Mouse (Mus musculus): ENCODE data around the gene I0C0044D17Rik. TPM values are rescaled to one million over a fixed set of nuclear protein-coding genes. Genes with fewer than 3 reads are reported as not detected.

I0C0044D17Rik gene
- polyA plus RNA-seq, 1 experiment from 2014 or later = not detected

DNA sequence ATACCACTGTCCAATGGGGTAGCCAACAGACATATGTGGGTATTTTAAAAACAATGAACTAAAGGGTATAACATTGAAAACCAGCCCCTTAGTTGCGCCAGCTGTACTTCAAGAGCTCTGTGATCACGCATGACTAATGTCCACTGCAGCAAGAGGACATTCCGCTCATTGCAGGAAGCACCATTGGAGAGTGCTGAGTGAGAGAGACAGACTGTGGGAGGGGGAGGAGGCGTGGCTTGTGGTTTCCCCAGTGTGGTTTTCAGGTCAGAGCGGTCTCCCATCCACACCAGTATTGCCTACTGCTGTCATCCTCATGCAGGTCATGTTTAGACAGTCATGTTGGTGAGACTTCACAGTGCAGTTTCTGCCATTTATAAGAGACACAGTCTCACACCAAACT is 12.9 kb upstream of the I0C0044D17Rik start:
- WGBS = 30% methylated on average over 5 of the region's 5 CpGs
- 0 out of 2 replicates have a peak, but pooled peaks have one; percentile 61 for ATAC-seq (replicated peaks; ENCODE audit: low FRiP score, low read depth)
- no peak for TF ChIP-seq CTCF (IDR thresholded peaks at IDR 0.05; ENCODE audit: low read depth)

DNA sequence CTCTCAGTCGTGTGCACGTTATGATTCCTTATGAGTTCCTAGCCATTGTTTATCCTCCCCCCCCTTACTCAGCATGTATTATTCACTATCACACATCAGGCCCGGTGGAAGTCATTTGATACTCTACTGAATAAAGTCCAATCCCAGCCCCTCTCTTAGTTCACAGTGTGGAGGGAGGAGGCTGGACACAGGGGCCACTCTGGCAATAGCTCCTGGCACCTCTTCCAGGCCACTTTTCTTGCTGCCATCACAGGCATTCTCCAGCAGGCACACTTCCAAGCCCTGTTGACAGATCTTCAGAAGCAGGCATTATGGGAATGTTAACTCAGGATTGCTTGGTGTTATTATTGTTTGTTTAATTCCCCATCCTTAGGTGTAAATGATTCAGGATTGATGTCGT is 11.1 kb upstream of the I0C0044D17Rik start:
- ATAC-seq (replicated peaks; ENCODE audit: low FRiP score, low read depth) (no peak), DNase-seq (ENCODE audit: low spot score) (no peak)
- WGBS = 45% methylated on average over 4 of the region's 4 CpGs
- Histone ChIP-seq H3K4me3 (replicated peaks; ENCODE audit: low read depth, low read length) (no peak overlapping the region), H3K4me1 (replicated peaks; ENCODE audit: insufficient read depth, low read length) (peaks cover 5% of the 10 kb centered on the region; the same call in 1 of the 2 replicates), H3K27ac (no peak overlapping the region), H3K36me3 (ENCODE audit: insufficient read depth, low read length) (no peaks in the 10 kb centered on the region), H3K9ac (ENCODE audit: low read depth, low read length) (no peak overlapping the region), H3K4me2 (ENCODE audit: low read length) (no peak overlapping the region), H3K9me3 (replicated peaks; ENCODE audit: low read length) (no peaks in the 10 kb centered on the region), H3K27me3 (ENCODE audit: insufficient read depth, low read length) (no peaks in the 10 kb centered on the region)
- no peak for TF ChIP-seq CTCF (IDR thresholded peaks at IDR 0.05; ENCODE audit: low read depth)

More for the DNA sequence above, 12.9 kb upstream of the I0C0044D17Rik start:
- Histone ChIP-seq H3K27me3 (ENCODE audit: insufficient read depth, low read length) (no peaks in the 10 kb centered on the region), H3K4me1 (replicated peaks; ENCODE audit: insufficient read depth, low read length) (peaks cover 5% of the 10 kb centered on the region; the same call in 1 of the 2 replicates), H3K9ac (ENCODE audit: low read depth, low read length) (no peak overlapping the region), H3K36me3 (ENCODE audit: insufficient read depth, low read length) (no peaks in the 10 kb centered on the region), H3K4me3 (replicated peaks; ENCODE audit: low read depth, low read length) (no peak overlapping the region), H3K27ac (no peak overlapping the region), H3K4me2 (ENCODE audit: low read length) (no peak overlapping the region), H3K9me3 (replicated peaks; ENCODE audit: low read length) (no peaks in the 10 kb centered on the region)
- peak; percentile 52 for DNase-seq (ENCODE audit: low spot score)

- peak; percentile 43 for DNase-seq (ENCODE audit: low spot score)
- Histone ChIP-seq H3K27me3 (ENCODE audit: insufficient read depth, low read length) (no peaks in the 10 kb centered on the region), H3K36me3 (ENCODE audit: insufficient read depth, low read length) (no peaks in the 10 kb centered on the region), H3K9ac (ENCODE audit: low read depth, low read length) (no peak overlapping the region), H3K4me1 (replicated peaks; ENCODE audit: insufficient read depth, low read length) (peaks cover 4% of the 10 kb centered on the region; the same call in 1 of the 2 replicates), H3K9me3 (replicated peaks; ENCODE audit: low read length) (no peaks in the 10 kb centered on the region), H3K27ac (peak overlapping the region; percentile 1; the same call in 1 of the 2 replicates), H3K4me3 (replicated peaks; ENCODE audit: low read depth, low read length) (no peak overlapping the region), H3K4me2 (ENCODE audit: low read length) (no peak overlapping the region)
- no peak for ATAC-seq (replicated peaks; ENCODE audit: low FRiP score, low read depth)
- no peak for TF ChIP-seq CTCF (IDR thresholded peaks at IDR 0.05; ENCODE audit: low read depth)
- WGBS = 72% methylated on average over 1 of the region's 1 CpGs
Observed at GRCm38 (mm10) chr4:98831726-98832125, 8.1 kb upstream of the I0C0044D17Rik start.

DNA sequence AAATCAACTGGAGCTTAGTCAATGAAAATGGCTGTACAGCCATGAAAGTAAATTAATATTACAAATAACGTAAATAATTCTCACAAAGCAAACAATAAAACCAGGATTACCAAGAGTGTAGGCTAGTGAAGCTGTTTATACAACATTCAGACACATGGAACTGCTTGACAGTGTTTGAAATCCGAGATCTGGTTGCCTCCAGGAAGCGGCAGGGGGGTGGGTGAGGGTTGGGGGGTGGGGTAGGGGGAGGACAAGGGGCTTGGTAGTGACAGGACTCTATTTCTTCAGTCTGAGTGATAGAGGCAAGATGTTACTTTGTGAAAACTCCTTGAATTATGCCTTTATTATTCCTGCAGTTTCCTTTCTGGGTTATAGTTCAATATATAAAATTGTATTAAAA is 3.1 kb upstream of the I0C0044D17Rik start:
- no peaks in the 10 kb centered on the region for H3K36me3 ChIP-seq (ENCODE audit: insufficient read depth, low read length)
- H3K27me3 ChIP-seq (ENCODE audit: insufficient read depth, low read length) = no peaks in the 10 kb centered on the region
- no peak overlapping the region for H3K9ac ChIP-seq (ENCODE audit: low read depth, low read length)
- no peaks in the 10 kb centered on the region; the same call in 1 of the 2 replicates for H3K4me1 ChIP-seq (replicated peaks; ENCODE audit: insufficient read depth, low read length)
- 27% methylated on average over 3 of the region's 3 CpGs for WGBS
- DNase-seq (ENCODE audit: low spot score) (no peak), ATAC-seq (replicated peaks; ENCODE audit: low FRiP score, low read depth) (no peak)
- no peaks in the 10 kb centered on the region for H3K9me3 ChIP-seq (replicated peaks; ENCODE audit: low read length)
- no peak overlapping the region for H3K4me3 ChIP-seq (replicated peaks; ENCODE audit: low read depth, low read length)
- TF ChIP-seq CTCF (IDR thresholded peaks at IDR 0.05; ENCODE audit: low read depth) = no peak
- no peak overlapping the region for H3K27ac ChIP-seq
- H3K4me2 ChIP-seq (ENCODE audit: low read length) = no peak overlapping the region

DNA sequence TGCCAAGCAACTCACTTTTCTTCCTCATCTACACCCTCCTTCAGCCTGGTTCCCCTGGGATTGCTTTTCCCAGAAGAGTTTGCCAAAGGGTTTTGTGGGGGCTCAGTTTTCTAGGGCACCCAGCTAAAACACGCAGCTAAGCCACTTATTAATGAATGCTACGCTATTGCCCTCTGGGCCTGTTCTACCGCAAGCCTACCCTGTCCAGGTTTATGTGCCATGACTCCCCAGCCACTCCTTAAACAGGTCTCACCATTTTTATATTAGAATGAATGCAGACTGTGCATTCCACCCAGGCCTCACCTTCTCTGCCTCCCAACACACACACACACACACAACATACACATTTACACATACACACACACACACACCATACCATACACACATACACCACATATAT is 593 bp downstream of the I0C0044D17Rik start:
- no peak overlapping the region for H3K9ac ChIP-seq (ENCODE audit: low read depth, low read length)
- H3K4me3 ChIP-seq (replicated peaks; ENCODE audit: low read depth, low read length) = no peak overlapping the region
- H3K27ac ChIP-seq = no peak overlapping the region
- H3K36me3 ChIP-seq (ENCODE audit: insufficient read depth, low read length) = no peaks in the 10 kb centered on the region
- no peak for DNase-seq (ENCODE audit: low spot score)
- TF ChIP-seq CTCF (IDR thresholded peaks at IDR 0.05; ENCODE audit: low read depth) = no peak
- ATAC-seq (replicated peaks; ENCODE audit: low FRiP score, low read depth) = peak; percentile 59; the same call in 1 of the 2 replicates
- no peak overlapping the region for H3K4me2 ChIP-seq (ENCODE audit: low read length)
- no peaks in the 10 kb centered on the region; the same call in 1 of the 2 replicates for H3K4me1 ChIP-seq (replicated peaks; ENCODE audit: insufficient read depth, low read length)
- no peaks in the 10 kb centered on the region for H3K9me3 ChIP-seq (replicated peaks; ENCODE audit: low read length)
- no peaks in the 10 kb centered on the region for H3K27me3 ChIP-seq (ENCODE audit: insufficient read depth, low read length)
- 58% methylated on average over 3 of the region's 3 CpGs for WGBS

DNA sequence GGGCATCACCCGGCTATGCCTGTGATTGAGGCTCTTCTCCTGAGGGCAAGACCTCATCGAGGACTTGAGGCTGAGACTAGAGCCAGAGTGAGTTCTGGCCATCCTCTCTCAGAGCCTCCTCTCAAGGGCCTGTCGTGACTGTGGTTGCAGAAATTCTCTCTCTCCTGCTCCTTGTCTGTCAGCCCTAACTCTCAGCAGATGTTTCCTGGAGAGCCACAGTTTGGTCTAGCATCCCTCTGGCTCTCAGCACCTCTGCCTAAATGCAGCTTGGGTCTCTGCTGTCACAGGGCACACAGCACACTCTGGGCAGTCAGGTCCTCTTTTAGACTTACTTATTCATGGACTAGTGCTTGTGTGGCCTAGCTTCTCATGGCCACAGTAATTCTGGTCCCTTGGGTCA is 1.2 kb downstream of the I0C0044D17Rik start:
- no peak overlapping the region for H3K4me3 ChIP-seq (replicated peaks; ENCODE audit: low read depth, low read length)
- H3K9ac ChIP-seq (ENCODE audit: low read depth, low read length) = no peak overlapping the region
- ATAC-seq (replicated peaks; ENCODE audit: low FRiP score, low read depth) (no peak), DNase-seq (ENCODE audit: low spot score) (no peak)
- H3K4me1 ChIP-seq (replicated peaks; ENCODE audit: insufficient read depth, low read length) = no peaks in the 10 kb centered on the region; the same call in 1 of the 2 replicates
- H3K27me3 ChIP-seq (ENCODE audit: insufficient read depth, low read length) = no peaks in the 10 kb centered on the region
- H3K27ac ChIP-seq = no peak overlapping the region
- H3K9me3 ChIP-seq (replicated peaks; ENCODE audit: low read length) = no peaks in the 10 kb centered on the region
- no peak overlapping the region for H3K4me2 ChIP-seq (ENCODE audit: low read length)
- WGBS = 68% methylated on average over 3 of the region's 3 CpGs
- TF ChIP-seq CTCF (IDR thresholded peaks at IDR 0.05; ENCODE audit: low read depth) = no peak
- no peaks in the 10 kb centered on the region for H3K36me3 ChIP-seq (ENCODE audit: insufficient read depth, low read length)

Measured in kidney, postnatal 0 days (tissue).